Mouse (Mus musculus): ENCODE results near the gene Larp4.

DNA sequence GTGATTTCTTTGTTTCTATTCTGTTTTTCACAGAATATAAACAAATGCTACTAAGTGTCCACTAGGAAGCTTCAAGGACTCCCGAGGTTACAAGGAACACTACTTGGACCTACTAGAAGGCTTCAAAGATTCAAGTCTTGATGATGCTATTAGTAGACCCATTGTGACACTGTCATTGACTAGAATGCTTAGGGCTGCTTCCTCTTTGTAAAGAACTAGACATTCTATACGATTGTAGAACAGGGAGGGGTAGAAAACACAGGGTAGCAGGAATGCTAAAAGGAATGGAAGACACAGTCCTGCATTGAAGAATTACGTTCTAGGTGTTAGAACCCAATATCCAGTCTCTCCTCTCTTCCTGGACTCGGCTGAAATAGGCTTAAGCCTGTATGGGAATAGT, 2.9 kb upstream of the Larp4 start, which contains the start of gene Fam186a:
- no peak for TF ChIP-seq CTCF (IDR thresholded peaks at IDR 0.05)
- no peak for TF ChIP-seq POLR2A (IDR thresholded peaks at IDR 0.05; ENCODE audit: insufficient read depth, low read depth, low read length)

Measured in heart, adult 2 months (tissue).